Mouse (Mus musculus): ENCODE results near the gene Gys1. TPM values are rescaled to one million over a fixed set of nuclear protein-coding genes. Genes with fewer than 3 reads are reported as not detected.

Gene Gys1
- polyA plus RNA-seq, 2 experiments = 2.8 to 3.2 TPM

DNA sequence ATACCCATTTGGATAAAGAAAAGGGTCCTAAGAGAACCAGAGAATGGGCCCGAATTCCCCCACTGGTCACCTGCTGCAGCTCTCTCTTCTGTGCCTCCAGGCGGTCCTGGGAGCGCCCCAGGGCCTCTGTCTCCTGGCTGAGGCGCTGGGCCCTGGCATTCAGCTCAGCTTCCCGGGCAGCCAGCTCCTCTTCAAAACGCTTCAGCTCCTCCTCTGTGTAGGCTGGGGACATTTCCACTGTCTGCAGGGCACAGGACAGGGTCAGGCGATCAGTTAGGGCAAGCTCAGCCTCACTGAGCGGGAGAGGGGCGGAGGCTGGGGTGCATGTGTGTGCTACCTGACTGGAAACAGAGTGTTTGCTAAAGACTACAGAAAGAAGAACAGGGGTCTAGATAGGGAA lies 59.9 kb downstream of the Gys1 start:
- DNase-seq (ENCODE audit: low read depth in 3 of 3, low spot score in 3 of 3) = no peak
- no peak for ATAC-seq (ENCODE audit: insufficient read depth)
- no peak for TF ChIP-seq EP300 (IDR thresholded peaks at IDR 0.05; ENCODE audit: low read depth)
- no peak for TF ChIP-seq CTCF (IDR thresholded peaks at IDR 0.05; ENCODE audit: low read depth)
- no peak overlapping the region for H3K4me3 ChIP-seq (ENCODE audit: insufficient read depth in 1 of 2, low read depth in 2 of 2, low read length in 2 of 2)
- H3K36me3 ChIP-seq (replicated peaks; ENCODE audit: control insufficient read depth, insufficient read depth, low read depth) = peaks cover 58% of the 10 kb centered on the region
- no peak overlapping the region for H3K27ac ChIP-seq
- 78% methylated on average over 9 of the region's 9 CpGs for WGBS (ENCODE audit: insufficient replicate concordance)
- no peak overlapping the region for H3K9ac ChIP-seq (replicated peaks)
- H3K9me3 ChIP-seq (ENCODE audit: control insufficient read depth, low read length) = no peaks in the 10 kb centered on the region
- no peaks in the 10 kb centered on the region for H3K27me3 ChIP-seq (ENCODE audit: control insufficient read depth, insufficient read depth, low read length)
- H3K4me2 ChIP-seq (ENCODE audit: low read depth) = no peak overlapping the region
- peaks cover 6 to 20% of the 10 kb centered on the region in 2 experiments for H3K4me1 ChIP-seq (replicated peaks; ENCODE audit: control insufficient read depth in 2 of 2, insufficient read depth in 2 of 2, low read length in 1 of 2)

- Histone ChIP-seq H3K4me1 (replicated peaks; ENCODE audit: control insufficient read depth in 2 of 2, insufficient read depth in 2 of 2, low read length in 1 of 2) (no peaks in the 10 kb centered on the region), H3K4me2 (ENCODE audit: low read depth) (no peak overlapping the region), H3K36me3 (replicated peaks; ENCODE audit: control insufficient read depth, insufficient read depth, low read depth) (peaks cover 74% of the 10 kb centered on the region), H3K9me3 (ENCODE audit: control insufficient read depth, low read length) (no peaks in the 10 kb centered on the region), H3K27me3 (ENCODE audit: control insufficient read depth, insufficient read depth, low read length) (no peaks in the 10 kb centered on the region), H3K4me3 (ENCODE audit: insufficient read depth in 1 of 2, low read depth in 2 of 2, low read length in 2 of 2) (no peak overlapping the region), H3K27ac (no peak overlapping the region), H3K9ac (replicated peaks) (no peak overlapping the region)
- 94% methylated on average over 6 of the region's 6 CpGs for WGBS (ENCODE audit: insufficient replicate concordance)
- ATAC-seq (ENCODE audit: insufficient read depth) (no peak), DNase-seq (ENCODE audit: low read depth in 3 of 3, low spot score in 3 of 3) (no peak)
- no peak for TF ChIP-seq CTCF (IDR thresholded peaks at IDR 0.05; ENCODE audit: low read depth)
- TF ChIP-seq EP300 (IDR thresholded peaks at IDR 0.05; ENCODE audit: low read depth) = no peak
These were observed 63.8 kb downstream of the Gys1 start for GRCm38 (mm10) chr7:45498427-45498826.

Small RNA genes within 50 kb of the gene (microRNA-seq; reads per million reads assigned to microRNA genes)
- not detected for gene Gm22133

Other genes starting within 250 kb of the Gys1 start
Only the 30 nearest of the 32 such genes appear.
- 0.02 and 0.08 TPM in 2 replicates for gene Ccdc155, start 230.0 kb upstream of the Gys1 start, polyA plus RNA-seq (2012; rRNA removed)
- gene Ccdc155, start 230.0 kb upstream of the Gys1 start, polyA plus RNA-seq (2014; fragmentation: Nextera tagmentation; extraction: Ambion mirVana) = not detected in 2 replicates
- gene Dkkl1, start 222.7 kb upstream of the Gys1 start, polyA plus RNA-seq (2012; rRNA removed) = 1.1 and 1.5 TPM in 2 replicates
- gene Dkkl1, start 222.7 kb upstream of the Gys1 start, polyA plus RNA-seq (2014; fragmentation: Nextera tagmentation; extraction: Ambion mirVana) = 2.1 and 2.6 TPM in 2 replicates
- gene Tead2, start 219.1 kb upstream of the Gys1 start, polyA plus RNA-seq (2012; rRNA removed) = 7.9 and 10.0 TPM in 2 replicates
- gene Tead2, start 219.1 kb upstream of the Gys1 start, polyA plus RNA-seq (2014; fragmentation: Nextera tagmentation; extraction: Ambion mirVana) = 4.1 and 4.5 TPM in 2 replicates
- gene Cd37, start 195.7 kb upstream of the Gys1 start, polyA plus RNA-seq (2012; rRNA removed) = 10.5 and 12.8 TPM in 2 replicates
- gene Cd37, start 195.7 kb upstream of the Gys1 start, polyA plus RNA-seq (2014; fragmentation: Nextera tagmentation; extraction: Ambion mirVana) = 9.0 and 9.1 TPM in 2 replicates
- gene Slc6a16, start 193.8 kb upstream of the Gys1 start, polyA plus RNA-seq (2012; rRNA removed) = 0.03 TPM in 1 of 2 replicates, not detected in the other
- gene Slc6a16, start 193.8 kb upstream of the Gys1 start, polyA plus RNA-seq (2014; fragmentation: Nextera tagmentation; extraction: Ambion mirVana) = not detected in 2 replicates
- not detected in 2 replicates for gene Slc6a21, start 157.3 kb upstream of the Gys1 start, polyA plus RNA-seq (2012; rRNA removed)
- not detected in 2 replicates for gene Slc6a21, start 157.3 kb upstream of the Gys1 start, polyA plus RNA-seq (2014; fragmentation: Nextera tagmentation; extraction: Ambion mirVana)
- 0.70 and 0.87 TPM in 2 replicates for gene Trpm4, start 101.1 kb upstream of the Gys1 start, polyA plus RNA-seq (2012; rRNA removed)
- 0.43 and 0.60 TPM in 2 replicates for gene Trpm4, start 101.1 kb upstream of the Gys1 start, polyA plus RNA-seq (2014; fragmentation: Nextera tagmentation; extraction: Ambion mirVana)
- 0.02 and 0.07 TPM in 2 replicates for gene Hrc, start 99.6 kb upstream of the Gys1 start, polyA plus RNA-seq (2012; rRNA removed)
- gene Hrc, start 99.6 kb upstream of the Gys1 start, polyA plus RNA-seq (2014; fragmentation: Nextera tagmentation; extraction: Ambion mirVana) = not detected in 2 replicates
- 0.21 and 0.22 TPM in 2 replicates for gene Ppfia3, start 67.8 kb upstream of the Gys1 start, polyA plus RNA-seq (2012; rRNA removed)
- gene Ppfia3, start 67.8 kb upstream of the Gys1 start, polyA plus RNA-seq (2014; fragmentation: Nextera tagmentation; extraction: Ambion mirVana) = 0.25 TPM in 1 of 2 replicates, not detected in the other
- 0.10 and 0.23 TPM in 2 replicates for gene Lin7b, start 64.3 kb upstream of the Gys1 start, polyA plus RNA-seq (2012; rRNA removed)
- 0.20 TPM in 1 of 2 replicates, not detected in the other for gene Lin7b, start 64.3 kb upstream of the Gys1 start, polyA plus RNA-seq (2014; fragmentation: Nextera tagmentation; extraction: Ambion mirVana)
- 132 and 203 TPM in 2 replicates for gene Snrnp70, start 39.1 kb upstream of the Gys1 start, polyA plus RNA-seq (2012; rRNA removed)
- gene Snrnp70, start 39.1 kb upstream of the Gys1 start, polyA plus RNA-seq (2014; fragmentation: Nextera tagmentation; extraction: Ambion mirVana) = 28.0 and 28.8 TPM in 2 replicates
- gene Kcna7, start 29.2 kb upstream of the Gys1 start, polyA plus RNA-seq (2012; rRNA removed) = not detected in 2 replicates
- gene Kcna7, start 29.2 kb upstream of the Gys1 start, polyA plus RNA-seq (2014; fragmentation: Nextera tagmentation; extraction: Ambion mirVana) = not detected in 2 replicates
- 0.04 and 0.20 TPM in 2 replicates for gene Ntf5, start 21.1 kb upstream of the Gys1 start, polyA plus RNA-seq (2012; rRNA removed)
- gene Ntf5, start 21.1 kb upstream of the Gys1 start, polyA plus RNA-seq (2014; fragmentation: Nextera tagmentation; extraction: Ambion mirVana) = 0.18 and 0.19 TPM in 2 replicates
- gene Lhb, start 14.0 kb upstream of the Gys1 start, polyA plus RNA-seq (2012; rRNA removed) = not detected in 2 replicates
- not detected in 2 replicates for gene Lhb, start 14.0 kb upstream of the Gys1 start, polyA plus RNA-seq (2014; fragmentation: Nextera tagmentation; extraction: Ambion mirVana)
- gene Ruvbl2, start 3.3 kb downstream of the Gys1 start, polyA plus RNA-seq (2012; rRNA removed) = 65.7 and 69.5 TPM in 2 replicates
- 67.5 and 82.7 TPM in 2 replicates for gene Ruvbl2, start 3.3 kb downstream of the Gys1 start, polyA plus RNA-seq (2014; fragmentation: Nextera tagmentation; extraction: Ambion mirVana)
- gene Ftl1, start 25.0 kb downstream of the Gys1 start, polyA plus RNA-seq (2012; rRNA removed) = 1,846 and 1,956 TPM in 2 replicates
- gene Ftl1, start 25.0 kb downstream of the Gys1 start, polyA plus RNA-seq (2014; fragmentation: Nextera tagmentation; extraction: Ambion mirVana) = 4,811 and 5,161 TPM in 2 replicates
- gene Bax, start 32.1 kb downstream of the Gys1 start, polyA plus RNA-seq (2012; rRNA removed) = 57.9 and 68.5 TPM in 2 replicates
- gene Bax, start 32.1 kb downstream of the Gys1 start, polyA plus RNA-seq (2014; fragmentation: Nextera tagmentation; extraction: Ambion mirVana) = 49.7 and 62.4 TPM in 2 replicates
- gene Tulp2, start 47.0 kb downstream of the Gys1 start, polyA plus RNA-seq (2012; rRNA removed) = 0.06 and 0.13 TPM in 2 replicates
- gene Tulp2, start 47.0 kb downstream of the Gys1 start, polyA plus RNA-seq (2014; fragmentation: Nextera tagmentation; extraction: Ambion mirVana) = 0.47 and 0.57 TPM in 2 replicates
- not detected in 2 replicates for gene Gm45808, start 52.0 kb downstream of the Gys1 start, polyA plus RNA-seq (2012; rRNA removed)
- 0.20 TPM in 1 of 2 replicates, not detected in the other for gene Gm45808, start 52.0 kb downstream of the Gys1 start, polyA plus RNA-seq (2014; fragmentation: Nextera tagmentation; extraction: Ambion mirVana)
- 1.5 and 2.2 TPM in 2 replicates for gene Dhdh, start 54.0 kb downstream of the Gys1 start, polyA plus RNA-seq (2012; rRNA removed)
- gene Dhdh, start 54.0 kb downstream of the Gys1 start, polyA plus RNA-seq (2014; fragmentation: Nextera tagmentation; extraction: Ambion mirVana) = 1.6 and 1.8 TPM in 2 replicates
- gene Nucb1, start 75.6 kb downstream of the Gys1 start, polyA plus RNA-seq (2012; rRNA removed) = 48.2 and 58.8 TPM in 2 replicates
- gene Nucb1, start 75.6 kb downstream of the Gys1 start, polyA plus RNA-seq (2014; fragmentation: Nextera tagmentation; extraction: Ambion mirVana) = 81.7 and 97.2 TPM in 2 replicates
- 79.3 and 140 TPM in 2 replicates for gene Ppp1r15a, start 91.4 kb downstream of the Gys1 start, polyA plus RNA-seq (2012; rRNA removed)
- gene Ppp1r15a, start 91.4 kb downstream of the Gys1 start, polyA plus RNA-seq (2014; fragmentation: Nextera tagmentation; extraction: Ambion mirVana) = 165 and 183 TPM in 2 replicates
- gene Plekha4, start 91.5 kb downstream of the Gys1 start, polyA plus RNA-seq (2012; rRNA removed) = 0.52 and 0.90 TPM in 2 replicates
- gene Plekha4, start 91.5 kb downstream of the Gys1 start, polyA plus RNA-seq (2014; fragmentation: Nextera tagmentation; extraction: Ambion mirVana) = 0.40 and 0.41 TPM in 2 replicates
- gene Hsd17b14, start 120.0 kb downstream of the Gys1 start, polyA plus RNA-seq (2012; rRNA removed) = 0.95 and 2.1 TPM in 2 replicates
- 1.2 and 2.5 TPM in 2 replicates for gene Hsd17b14, start 120.0 kb downstream of the Gys1 start, polyA plus RNA-seq (2014; fragmentation: Nextera tagmentation; extraction: Ambion mirVana)
- 38.8 and 40.6 TPM in 2 replicates for gene Bcat2, start 135.3 kb downstream of the Gys1 start, polyA plus RNA-seq (2012; rRNA removed)
- 35.9 and 39.4 TPM in 2 replicates for gene Bcat2, start 135.3 kb downstream of the Gys1 start, polyA plus RNA-seq (2014; fragmentation: Nextera tagmentation; extraction: Ambion mirVana)
- not detected in 2 replicates for gene Fgf21, start 180.6 kb downstream of the Gys1 start, polyA plus RNA-seq (2012; rRNA removed)
- not detected in 2 replicates for gene Fgf21, start 180.6 kb downstream of the Gys1 start, polyA plus RNA-seq (2014; fragmentation: Nextera tagmentation; extraction: Ambion mirVana)
- gene Fut1, start 182.4 kb downstream of the Gys1 start, polyA plus RNA-seq (2012; rRNA removed) = not detected in 2 replicates
- not detected in 2 replicates for gene Fut1, start 182.4 kb downstream of the Gys1 start, polyA plus RNA-seq (2014; fragmentation: Nextera tagmentation; extraction: Ambion mirVana)
- gene Izumo1, start 187.0 kb downstream of the Gys1 start, polyA plus RNA-seq (2012; rRNA removed) = 0.10 and 0.15 TPM in 2 replicates
- 0.09 TPM in 1 of 2 replicates, not detected in the other for gene Izumo1, start 187.0 kb downstream of the Gys1 start, polyA plus RNA-seq (2014; fragmentation: Nextera tagmentation; extraction: Ambion mirVana)
- gene Rasip1, start 192.6 kb downstream of the Gys1 start, polyA plus RNA-seq (2012; rRNA removed) = 2.2 and 2.6 TPM in 2 replicates
- 1.3 and 2.6 TPM in 2 replicates for gene Rasip1, start 192.6 kb downstream of the Gys1 start, polyA plus RNA-seq (2014; fragmentation: Nextera tagmentation; extraction: Ambion mirVana)
- gene Mamstr, start 205.1 kb downstream of the Gys1 start, polyA plus RNA-seq (2012; rRNA removed) = 0.25 and 0.56 TPM in 2 replicates
- 0.18 TPM in 1 of 2 replicates, not detected in the other for gene Mamstr, start 205.1 kb downstream of the Gys1 start, polyA plus RNA-seq (2014; fragmentation: Nextera tagmentation; extraction: Ambion mirVana)